Mouse (Mus musculus) limb, embryonic 14.5 days (tissue): Measurements from ENCODE around the gene Tcea3. TPM values are rescaled to one million over a fixed set of nuclear protein-coding genes. Genes with fewer than 3 reads are reported as not detected.

Experiments used
- ATAC-seq: fragments of 200-750 bp; cut with Nextera tagmentation; 2 replicates; pipeline ENCODE4 v1.8.0; 2017; ENCODE audit warnings: low read depth, moderate number of reproducible peaks, moderate TSS enrichment; ENCODE audit not compliant: low FRiP score
- DNase-seq: peaks from one replicate; pipeline ENCODE4 v3.0.0-alpha.2; 2015; ENCODE audit warnings: low spot score
- H3K27ac ChIP-seq: fragments of 300-500 bp; sonication (generic); replicated peaks from 2 replicates; pipeline ENCODE4 v1.5.1; 2014; ENCODE audit warnings: low read depth, mild to moderate bottlenecking, low read length, moderate library complexity, mixed read lengths
- H3K27me3 ChIP-seq: fragments of 300-500 bp; sonication (generic); 2 replicates; pipeline ENCODE4 v1.6.1; 2014; ENCODE audit warnings: low read length, mixed read lengths; ENCODE audit not compliant: control insufficient read depth, insufficient read depth
- H3K36me3 ChIP-seq: fragments of 300-500 bp; sonication (generic); 2 replicates; pipeline ENCODE4 v1.6.1; 2014; ENCODE audit warnings: mild to moderate bottlenecking, low read length, moderate library complexity, mixed read lengths; ENCODE audit not compliant: control insufficient read depth, insufficient read depth
- H3K4me1 ChIP-seq: fragments of 300-500 bp; sonication (generic); 2 replicates; pipeline ENCODE4 v1.6.1; 2014; ENCODE audit warnings: antibody characterized with exemption, low read length, mixed read lengths; ENCODE audit not compliant: control insufficient read depth, insufficient read depth
- H3K4me2 ChIP-seq: fragments of 300-500 bp; sonication (generic); replicated peaks from 2 replicates; pipeline ENCODE4 v1.6.1; 2014; ENCODE audit warnings: low read depth, mild to moderate bottlenecking, low read length, moderate library complexity; ENCODE audit not compliant: severe bottlenecking
- H3K4me3 ChIP-seq: fragments of 300-500 bp; sonication (generic); replicated peaks from 2 replicates; pipeline ENCODE4 v1.5.1; 2014; ENCODE audit warnings: low read length
- H3K9ac ChIP-seq: fragments of 300-500 bp; sonication (generic); 2 replicates; pipeline ENCODE4 v1.6.1; 2014; ENCODE audit warnings: mild to moderate bottlenecking, low read depth, low read length, moderate library complexity; ENCODE audit not compliant: severe bottlenecking
- H3K9me3 ChIP-seq: fragments of 300-500 bp; sonication (generic); 2 replicates; pipeline ENCODE4 v1.6.1; 2016; ENCODE audit warnings: low read length; ENCODE audit not compliant: control insufficient read depth
- POLR2A ChIP-seq: fragments of 200-500 bp; IDR thresholded peaks from 2 replicates; pipeline ENCODE4 v1.8.0; 2012; ENCODE audit warnings: inconsistent platforms, mild to moderate bottlenecking, moderate library complexity, borderline replicate concordance; ENCODE audit not compliant: insufficient read depth, insufficient read length; ENCODE audit errors: extremely low read depth
- WGBS: fragments of 180-500 bp; shearing (Covaris S2); extraction: QIAGEN DNeasy Blood & Tissue Kit; methylation state at CpG from one replicate; pipeline ENCODE4 v1.1.7; 2014; 5-methylcytosine and 5-hydroxymethylcytosine counted together
- polyA plus RNA-seq, 2 experiments: library from polyadenylated mRNA; depleted of rRNA in 1 of 2; stranded (reverse) in 1 of 2; unstranded in 1 of 2; fragments of >200 nt; fragmentation: Nextera tagmentation in 1 of 2; extraction: Ambion mirVana in 1 of 2; gene quantifications; 2 replicates each; pipeline versions ENCODE4 v1.2.1 to v1.2.3; 2012 to 2014

Tcea3 gene
- polyA plus RNA-seq, 2 experiments, result 8.0 to 20.6 TPM

DNA sequence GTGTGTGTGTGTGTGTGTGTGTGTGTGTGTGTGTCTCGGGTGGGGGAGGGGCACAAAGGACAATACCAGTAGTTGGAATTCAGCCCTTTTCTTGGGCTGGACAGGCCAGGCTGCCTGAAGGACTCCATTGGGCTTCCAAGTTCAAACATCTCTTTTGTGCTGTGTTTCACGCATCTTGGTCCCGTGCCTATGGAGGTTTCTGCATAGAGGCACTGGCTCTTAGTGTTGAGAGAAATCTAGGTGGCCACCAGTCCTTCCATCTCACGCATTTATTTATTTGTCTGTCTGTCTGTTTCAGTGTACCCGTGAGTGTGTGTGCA, 23.3 kb upstream of the Tcea3 start:
- TF ChIP-seq POLR2A, result no peak
- no peak overlapping the region for H3K9ac ChIP-seq
- DNase-seq (no peak), ATAC-seq (no peak)
- H3K4me3 ChIP-seq, result no peak overlapping the region
- 61% methylated on average over 4 of the region's 5 CpGs for WGBS
- no peak overlapping the region for H3K27ac ChIP-seq
- no peaks in the 10 kb centered on the region for H3K9me3 ChIP-seq
- peaks cover 18% of the 10 kb centered on the region for H3K4me1 ChIP-seq
- H3K36me3 ChIP-seq, result peaks cover 13% of the 10 kb centered on the region
- H3K4me2 ChIP-seq, result no peak overlapping the region
- no peaks in the 10 kb centered on the region for H3K27me3 ChIP-seq

- Histone ChIP-seq H3K4me2 (no peak overlapping the region), H3K4me3 (no peak overlapping the region), H3K27me3 (no peaks in the 10 kb centered on the region), H3K9me3 (no peaks in the 10 kb centered on the region), H3K27ac (no peak overlapping the region), H3K9ac (no peak overlapping the region), H3K4me1 (peaks cover 12% of the 10 kb centered on the region; the same call in 1 of the 2 replicates), H3K36me3 (peaks cover 17% of the 10 kb centered on the region)
- DNase-seq, result no peak
- TF ChIP-seq POLR2A, result no peak
- WGBS, result 82% methylated on average over 23 of the region's 23 CpGs
- no peak for ATAC-seq
Observed at GRCm38 (mm10) chr4:136224677-136225460, 22.7 kb upstream of the Tcea3 start.

DNA sequence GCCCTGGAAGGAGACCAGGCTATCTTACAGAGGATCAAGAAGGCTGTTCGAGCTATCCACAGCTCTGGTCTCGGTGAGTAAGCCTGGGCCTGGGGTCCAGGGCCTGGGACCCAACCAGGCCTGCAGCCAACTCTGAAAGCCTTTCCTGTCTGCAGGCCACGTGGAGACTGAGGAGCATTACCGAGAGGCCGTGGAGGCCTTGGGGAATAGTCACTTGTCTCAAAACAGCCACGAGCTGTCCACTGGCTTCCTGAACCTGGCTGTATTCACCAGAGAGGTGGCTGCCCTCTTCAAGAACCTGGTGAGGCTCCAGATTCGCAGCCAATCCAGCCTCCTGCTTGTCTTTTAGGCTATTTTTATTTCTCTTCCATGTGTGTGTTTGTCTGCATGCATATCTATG, 20.1 kb upstream of the Tcea3 start:
- no peak for DNase-seq
- WGBS, result 69% methylated on average over 7 of the region's 7 CpGs
- H3K27ac ChIP-seq, result no peak overlapping the region

GRCm38 (mm10) chr4:136228640-136229039, 18.9 kb upstream of the Tcea3 start:
- no peaks in the 10 kb centered on the region for H3K9me3 ChIP-seq
- ATAC-seq (no peak), DNase-seq (no peak)
- no peak overlapping the region for H3K4me2 ChIP-seq
- no peak for TF ChIP-seq POLR2A
- no peak overlapping the region for H3K27ac ChIP-seq
- no peaks in the 10 kb centered on the region for H3K27me3 ChIP-seq
- H3K9ac ChIP-seq, result no peak overlapping the region
- 76% methylated on average over 5 of the region's 5 CpGs for WGBS
- H3K4me1 ChIP-seq, result peaks cover 3% of the 10 kb centered on the region; the same call in 1 of the 2 replicates
- H3K36me3 ChIP-seq, result peaks cover 22% of the 10 kb centered on the region
- no peak overlapping the region for H3K4me3 ChIP-seq

More for the DNA sequence above, 20.1 kb upstream of the Tcea3 start:
- Histone ChIP-seq H3K4me3 (no peak overlapping the region), H3K27me3 (no peaks in the 10 kb centered on the region), H3K36me3 (peaks cover 17% of the 10 kb centered on the region), H3K9ac (no peak overlapping the region), H3K4me2 (no peak overlapping the region), H3K4me1 (peaks cover 3% of the 10 kb centered on the region; the same call in 1 of the 2 replicates), H3K9me3 (no peaks in the 10 kb centered on the region)
- ATAC-seq, result no peak
- TF ChIP-seq POLR2A, result no peak

DNA sequence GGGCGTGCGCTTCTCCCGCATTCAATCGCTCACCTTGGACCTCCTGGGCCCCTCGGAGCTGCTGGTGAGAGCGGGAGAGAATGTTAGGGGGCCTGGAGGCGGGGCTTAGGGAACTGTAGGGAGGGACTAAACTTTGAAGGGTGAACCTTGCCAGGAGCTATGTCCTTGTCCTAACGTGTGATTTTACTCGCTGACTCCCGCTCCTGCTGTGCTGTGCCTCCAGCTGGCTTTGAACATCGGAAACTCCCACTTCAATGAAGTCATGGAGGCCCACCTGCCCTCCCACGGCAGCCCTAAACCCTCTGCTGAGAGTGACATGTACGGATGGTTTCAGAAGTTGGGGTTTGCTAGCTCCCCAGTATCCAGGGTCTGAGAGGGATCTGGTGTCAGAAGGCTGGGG, 8.9 kb upstream of the Tcea3 start:
- no peak for TF ChIP-seq POLR2A
- Histone ChIP-seq H3K36me3 (peaks cover 79% of the 10 kb centered on the region), H3K27me3 (peaks cover 17% of the 10 kb centered on the region), H3K4me1 (no peaks in the 10 kb centered on the region), H3K27ac (no peak overlapping the region), H3K4me2 (no peak overlapping the region), H3K9me3 (no peaks in the 10 kb centered on the region), H3K9ac (no peak overlapping the region), H3K4me3 (no peak overlapping the region)
- DNase-seq (no peak), ATAC-seq (no peak)
- WGBS, result 17% methylated on average over 13 of the region's 13 CpGs
